In the genomic region with DNA sequence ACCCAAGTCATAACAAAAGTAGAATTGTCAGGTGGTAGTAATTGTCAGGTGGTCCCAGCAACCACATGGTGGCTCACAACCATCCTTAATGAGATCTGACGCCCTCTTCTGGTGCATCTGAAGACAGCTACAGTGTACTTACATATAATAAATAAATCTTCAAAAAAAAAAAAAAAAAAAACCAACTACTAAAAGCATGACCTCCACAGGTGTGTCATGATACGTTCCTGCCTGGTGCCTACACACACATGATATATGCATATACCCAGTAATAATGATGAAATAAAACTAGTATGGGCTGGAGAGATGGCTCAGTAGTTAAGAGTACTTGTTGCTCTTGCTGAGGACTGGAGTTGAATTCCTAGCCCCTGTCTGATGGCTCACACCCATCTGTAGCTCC, we compare ENCODE assay signal across 19 mouse cellular contexts. TPM values are rescaled to one million over a fixed set of nuclear protein-coding genes. Genes with fewer than 3 reads are reported as not detected.
"Had no signal": no experiment of that assay in that cellular context is flagged by ENCODE, and none has a peak within 500 bp of the region (broad histone marks: within the 10 kb centered on the region; RNA-seq: fewer than 3 reads in every experiment).

No protein-coding gene starts in this region.

- H3K9me3 ChIP-seq: midbrain, embryonic 10.5 days; midbrain, embryonic 13.5 days; neural tube, embryonic 13.5 days; neural tube, embryonic 15.5 days had no signal

- H3K4me2 ChIP-seq: lung, embryonic 14.5 days; midbrain, embryonic 13.5 days; neural tube, embryonic 13.5 days; neural tube, embryonic 15.5 days had no signal

- H3K4me3 ChIP-seq: midbrain, embryonic 10.5 days; midbrain, embryonic 13.5 days; myocyte; neural tube, embryonic 13.5 days; neural tube, embryonic 15.5 days had no signal

- H3K27me3 ChIP-seq: midbrain, embryonic 13.5 days; neural tube, embryonic 13.5 days; neural tube, embryonic 15.5 days had no signal

- H3K27ac ChIP-seq: midbrain, embryonic 10.5 days; midbrain, embryonic 13.5 days; neural tube, embryonic 13.5 days; neural tube, embryonic 15.5 days had no signal

- DNase-seq: lung, adult 18-20 months; lung, embryonic 14.5 days; lung, postnatal 10 days; lung, postnatal 4 days; retina, postnatal 1 day; right cerebral cortex, adult 18-20 months; right cerebral cortex, postnatal 25 days; right cerebral cortex, postnatal 4 days; spleen, adult 18-20 months; thymus, adult 2 months; thymus, postnatal 25 days; thymus, postnatal 4 days had no signal

- H3K36me3 ChIP-seq: midbrain, embryonic 10.5 days; midbrain, embryonic 13.5 days; neural tube, embryonic 13.5 days; neural tube, embryonic 15.5 days had no signal

- H3K9ac ChIP-seq: lung, embryonic 14.5 days; midbrain, embryonic 13.5 days; neural tube, embryonic 13.5 days; neural tube, embryonic 15.5 days had no signal

RNA-seq across cellular contexts. Expression of a gene that starts 4.6 kb away (rescaled TPM):
- total RNA-seq: megakaryocyte, adult 5-6 weeks; megakaryocyte-erythroid progenitor cell, adult 5-6 weeks had no signal

RNA-seq across cellular contexts. Expression of a gene that starts 19.3 kb away (rescaled TPM):
- total RNA-seq: megakaryocyte-erythroid progenitor cell, adult 5-6 weeks had no signal

RNA-seq across cellular contexts. Expression of a gene that starts 20.1 kb away (rescaled TPM):
- total RNA-seq: megakaryocyte-erythroid progenitor cell, adult 5-6 weeks had no signal

RNA-seq across cellular contexts. Expression of a gene that starts 24.2 kb away (rescaled TPM):
- total RNA-seq: megakaryocyte-erythroid progenitor cell, adult 5-6 weeks had no signal
